Mouse (Mus musculus) testis, postnatal 14 days (tissue): ENCODE data around the gene Tmem174.

Experiments
- DNase-seq: peaks from one replicate; pipeline ENCODE4 v3.0.0; 2021; ENCODE audit warnings: low spot score

Tmem174 gene

DNA sequence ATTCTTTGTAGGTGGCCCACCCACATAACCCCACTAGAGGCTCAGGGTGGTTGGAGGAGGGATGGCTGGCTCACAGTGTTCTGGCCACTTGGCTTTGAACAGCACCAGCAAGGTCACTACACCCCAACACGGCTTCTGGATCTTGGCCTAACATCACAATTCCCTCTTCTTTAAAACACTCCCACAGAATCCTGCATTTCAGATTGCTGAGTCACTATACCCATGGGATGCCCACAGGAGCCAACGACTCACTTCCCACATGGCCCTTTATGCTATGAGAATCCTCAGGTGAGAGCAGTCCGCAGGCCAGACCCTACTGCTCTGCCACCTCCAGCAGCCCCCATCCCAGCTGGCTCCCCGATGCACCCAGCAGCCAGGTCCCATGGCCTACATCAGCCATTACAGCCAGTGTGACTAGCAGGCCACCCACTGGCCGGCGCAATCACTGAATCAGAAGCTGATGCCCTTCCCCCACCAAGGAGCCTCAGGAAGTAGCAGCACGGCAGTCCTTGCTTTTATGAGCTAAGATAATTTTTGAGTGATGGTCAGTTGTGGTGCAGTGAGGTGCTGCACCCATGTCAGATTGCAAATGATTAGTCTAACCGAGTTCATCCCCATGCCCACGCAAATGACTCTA lies 4.8 kb downstream of the Tmem174 start:
- peak; percentile 72 for DNase-seq

GRCm38 (mm10) chr13:98631105-98631838 lies 5.9 kb downstream of the Tmem174 start:
- no peak for DNase-seq

DNA sequence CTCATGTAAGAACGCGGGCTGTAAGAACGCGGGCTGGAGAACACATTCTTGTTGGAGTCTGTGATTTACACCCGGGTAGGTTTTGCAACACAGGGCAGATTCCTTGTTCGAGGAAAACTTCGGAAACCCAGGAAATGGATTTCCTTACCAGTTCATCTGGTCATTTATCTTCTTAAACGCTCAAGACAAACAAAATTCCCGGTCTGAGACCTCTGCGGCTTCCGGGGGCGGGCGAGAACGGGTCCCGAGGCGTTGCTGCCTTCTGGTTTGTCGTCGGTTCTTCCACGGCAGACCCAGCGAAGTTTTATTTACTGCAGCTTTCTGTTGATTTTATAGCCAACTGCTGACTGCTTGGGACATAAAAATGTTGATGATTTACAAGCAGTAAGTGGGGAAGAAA lies 10.5 kb downstream of the Tmem174 start:
- no peak for DNase-seq

DNA sequence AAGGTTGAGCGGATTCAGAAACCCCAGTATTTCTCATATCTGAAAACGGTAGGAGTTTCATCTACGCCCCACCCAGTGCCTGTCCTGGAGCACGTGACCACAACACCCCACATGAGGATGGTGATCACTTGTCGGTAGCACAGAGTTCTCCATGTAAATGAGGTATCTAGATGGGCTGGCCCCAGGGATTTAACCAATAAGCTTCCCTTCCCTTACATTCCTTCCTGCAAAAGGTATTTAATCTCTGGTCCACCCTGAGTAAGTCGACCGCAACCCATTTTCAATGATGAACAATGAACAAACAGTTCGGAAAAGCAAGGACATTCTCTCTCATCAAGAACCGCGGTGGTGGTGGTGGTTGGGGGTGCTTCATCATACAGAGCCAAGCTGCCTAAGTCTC lies 12.7 kb downstream of the Tmem174 start:
- DNase-seq = no peak

DNA sequence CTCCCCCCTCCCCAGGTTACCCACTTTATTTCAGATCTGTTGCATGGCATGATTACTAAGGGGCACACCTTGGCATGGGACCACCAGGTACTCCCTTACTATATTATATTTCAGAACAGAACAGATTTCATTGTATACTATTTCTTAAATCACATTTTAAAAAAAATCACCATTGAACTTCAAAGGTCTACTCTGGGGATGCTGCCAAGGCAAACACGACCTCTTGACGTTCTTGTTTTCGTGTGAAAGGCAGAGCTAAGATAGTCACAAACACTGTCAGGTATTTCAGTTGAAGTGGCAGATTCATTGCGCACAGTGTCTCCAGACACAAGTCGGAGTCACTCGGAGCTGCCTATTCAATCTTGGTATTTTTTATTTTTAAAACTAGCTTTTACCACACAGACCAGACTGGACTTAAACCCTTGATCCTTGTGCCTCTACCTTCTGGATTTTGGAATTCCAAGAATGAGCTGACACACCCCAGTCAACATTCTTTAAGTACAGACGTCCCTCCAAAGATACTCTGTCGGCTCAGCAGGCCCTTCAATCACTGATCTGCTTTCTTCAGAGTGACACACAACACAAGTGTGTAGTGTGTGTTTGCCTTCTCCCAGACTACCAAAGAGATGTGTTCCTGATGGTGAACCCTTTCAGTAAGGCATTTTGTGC lies 14.2 kb downstream of the Tmem174 start:
- DNase-seq = no peak

- DNase-seq = no peak
Observed at GRCm38 (mm10) chr13:98617429-98618067, 19.7 kb downstream of the Tmem174 start.

GRCm38 (mm10) chr13:98607885-98608477 lies 29.2 kb downstream of the Tmem174 start:
- DNase-seq = no peak

DNA sequence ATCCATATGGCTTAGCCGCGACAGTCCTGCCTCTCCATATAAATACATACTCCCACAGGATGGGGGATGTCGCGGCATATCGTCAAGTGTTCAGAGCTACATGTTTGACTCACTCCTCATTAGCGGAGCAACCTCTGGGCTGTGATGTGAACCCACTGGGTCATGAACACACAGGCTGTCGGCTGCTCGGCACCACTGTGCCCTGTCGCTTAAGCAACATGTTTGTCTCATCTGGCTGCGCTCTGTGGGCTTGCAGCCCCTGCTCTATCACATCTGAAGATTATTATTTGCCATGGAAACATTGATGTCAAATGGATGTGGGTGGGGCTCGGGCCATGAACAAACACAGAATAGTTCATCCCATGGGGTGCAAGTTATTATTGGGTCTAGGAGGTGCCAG lies 33.4 kb downstream of the Tmem174 start:
- DNase-seq = no peak

- no peak for DNase-seq
Observed at GRCm38 (mm10) chr13:98596746-98597145, 40.5 kb downstream of the Tmem174 start.

- DNase-seq = peak; percentile 29
Observed at GRCm38 (mm10) chr13:98594726-98595141, 42.5 kb downstream of the Tmem174 start.

DNA sequence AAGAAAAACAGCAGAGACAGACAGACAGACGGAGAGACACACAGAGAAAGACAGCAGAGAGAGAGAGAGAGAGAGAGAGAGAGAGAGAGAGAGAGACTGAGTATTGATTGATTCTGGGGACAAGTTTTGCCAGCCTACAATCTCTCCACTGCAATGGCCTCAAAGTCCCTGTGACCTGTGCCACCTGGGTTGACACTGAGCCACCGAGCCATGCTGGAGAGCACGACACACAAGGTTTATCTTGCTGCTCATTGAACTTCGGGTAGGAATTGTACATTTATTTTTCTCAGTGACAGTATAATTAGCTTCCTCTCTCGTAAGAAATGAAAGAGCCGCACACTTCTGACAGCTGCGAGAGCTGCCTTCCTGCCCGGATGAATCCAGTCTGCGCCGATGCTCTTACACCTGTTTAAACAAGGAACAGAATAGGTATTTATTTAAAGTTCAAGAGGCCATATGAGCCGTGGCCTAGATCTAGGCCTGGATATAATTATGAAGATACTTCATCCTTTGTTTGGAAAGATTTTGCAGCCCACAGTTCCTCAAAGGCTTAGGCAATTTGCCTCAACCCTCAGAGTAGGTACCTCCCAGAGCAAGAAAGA lies 43.2 kb downstream of the Tmem174 start:
- DNase-seq = no peak

- DNase-seq = no peak
Observed at GRCm38 (mm10) chr13:98591406-98591805, 45.8 kb downstream of the Tmem174 start.

- DNase-seq = no peak
Observed at GRCm38 (mm10) chr13:98590693-98591389, 46.4 kb downstream of the Tmem174 start.

DNA sequence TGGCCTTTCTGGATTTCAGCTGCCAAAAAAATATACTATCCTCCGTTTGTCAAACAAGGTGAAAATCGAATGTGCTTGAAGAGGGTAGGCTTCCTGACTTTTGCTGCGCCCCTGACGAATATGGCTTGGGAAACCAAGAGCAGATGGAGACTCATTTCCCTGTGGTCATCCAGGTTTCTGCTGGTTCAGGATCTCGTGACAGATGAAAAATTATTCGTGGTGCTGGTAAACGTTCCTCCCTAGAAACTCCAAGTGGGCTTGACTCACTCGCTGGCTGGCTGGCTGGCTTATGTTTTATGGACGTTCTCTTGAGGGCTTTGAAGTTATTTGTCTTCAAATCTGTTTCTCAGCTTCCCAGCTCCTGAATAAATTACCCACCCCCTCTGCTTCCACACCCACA lies 47.6 kb downstream of the Tmem174 start:
- no peak for DNase-seq

GRCm38 (mm10) chr13:98588951-98589501 lies 48.2 kb downstream of the Tmem174 start:
- peak; percentile 82 for DNase-seq

DNA sequence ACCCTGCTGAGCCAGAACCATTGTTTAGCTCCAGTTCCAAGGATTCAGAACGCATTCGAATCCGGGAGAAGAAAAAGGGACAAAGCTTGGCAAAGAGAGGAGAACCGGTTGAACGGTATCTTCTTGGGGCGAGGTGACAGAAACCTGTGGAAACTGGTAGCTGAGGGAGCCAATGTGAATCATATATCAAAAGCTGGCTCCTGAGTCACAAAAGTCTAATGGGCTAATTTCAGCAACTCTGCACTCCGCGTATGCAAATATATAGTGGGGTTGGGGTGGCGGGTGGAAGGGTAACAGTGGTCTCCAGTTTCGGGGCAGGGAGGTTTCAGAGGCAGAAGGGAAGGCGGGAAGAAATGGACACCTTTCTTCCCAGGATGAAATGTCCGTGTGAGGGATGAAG lies 48.7 kb downstream of the Tmem174 start:
- DNase-seq = no peak

- no peak for DNase-seq
Observed at GRCm38 (mm10) chr13:98587639-98588038, 49.6 kb downstream of the Tmem174 start.

GRCm38 (mm10) chr13:98586817-98587575 lies 50.2 kb downstream of the Tmem174 start:
- no peak for DNase-seq
